Mouse (Mus musculus) WW6 (cell line): ENCODE results near the gene Hjurp.

ENCODE experiments used
- DNase-seq: peaks from one replicate; pipeline ENCODE4 v3.0.0-alpha.2; 2013; ENCODE audit warnings: low read depth, low spot score

Gene Hjurp

GRCm38 (mm10) chr1:88298686-88299528 is 21.5 kb upstream of the Hjurp start:
- no peak for DNase-seq

GRCm38 (mm10) chr1:88297480-88298258 is 20.2 kb upstream of the Hjurp start:
- no peak for DNase-seq

- no peak for DNase-seq
Measured at GRCm38 (mm10) chr1:88296171-88296920, 18.9 kb upstream of the Hjurp start.

- DNase-seq, result no peak
Measured at GRCm38 (mm10) chr1:88294650-88295049, 17.2 kb upstream of the Hjurp start.

GRCm38 (mm10) chr1:88292057-88292456 is 14.6 kb upstream of the Hjurp start:
- DNase-seq, result no peak

GRCm38 (mm10) chr1:88291409-88292005 is 14.1 kb upstream of the Hjurp start:
- no peak for DNase-seq

- no peak for DNase-seq
Measured at GRCm38 (mm10) chr1:88290511-88290910, 13.1 kb upstream of the Hjurp start.

- DNase-seq, result peak; percentile 89
Measured at GRCm38 (mm10) chr1:88289917-88290316, 12.5 kb upstream of the Hjurp start.

- no peak for DNase-seq
Measured at GRCm38 (mm10) chr1:88289152-88289551, 11.7 kb upstream of the Hjurp start.

GRCm38 (mm10) chr1:88288789-88289127 is 11.3 kb upstream of the Hjurp start:
- no peak for DNase-seq

GRCm38 (mm10) chr1:88288056-88288788 is 10.8 kb upstream of the Hjurp start:
- no peak for DNase-seq

GRCm38 (mm10) chr1:88287697-88287980 is 10.2 kb upstream of the Hjurp start:
- peak; percentile 74 for DNase-seq

- DNase-seq, result no peak
Measured at GRCm38 (mm10) chr1:88286887-88287696, 9.7 kb upstream of the Hjurp start.

GRCm38 (mm10) chr1:88286136-88286845 is 8.9 kb upstream of the Hjurp start:
- DNase-seq, result no peak

GRCm38 (mm10) chr1:88285652-88286051 is 8.2 kb upstream of the Hjurp start:
- DNase-seq, result no peak

- DNase-seq, result peak; percentile 80
Measured at GRCm38 (mm10) chr1:88284946-88285320, 7.5 kb upstream of the Hjurp start.

- no peak for DNase-seq
Measured at GRCm38 (mm10) chr1:88284228-88284945, 7.0 kb upstream of the Hjurp start.

GRCm38 (mm10) chr1:88283376-88284227 is 6.2 kb upstream of the Hjurp start:
- DNase-seq, result no peak
